Mouse (Mus musculus) MEL (cell line): ENCODE measurements around the gene Abcc2. TPM values are rescaled to one million over a fixed set of nuclear protein-coding genes. Genes with fewer than 3 reads are reported as not detected.

Source experiments
- DNase-seq: peaks from one replicate; pipeline ENCODE4 v3.0.0; 2011; ENCODE audit warnings: low read depth, low spot score
- H3K27ac ChIP-seq: 2 replicates; pipeline ENCODE4 v1.5.1; 2012; ENCODE audit warnings: low read depth, mild to moderate bottlenecking, control low read depth, low read length, moderate library complexity; ENCODE audit not compliant: control insufficient read depth
- H3K27me3 ChIP-seq, 2 experiments: fragments of 150-350 bp in 1 of 2; sonication (generic) in 1 of 2; 2 replicates each; pipeline ENCODE4 v1.6.1; 2012; ENCODE audit warnings: low read length in 2 of 2, mild to moderate bottlenecking in 2 of 2, improper control_type of control experiment in 1 of 2, moderate library complexity in 1 of 2; ENCODE audit not compliant: insufficient read depth in 2 of 2, control insufficient read depth in 1 of 2
- H3K36me3 ChIP-seq, 2 experiments: 2 replicates each; pipeline ENCODE4 v1.6.1; 2012 to 2014; ENCODE audit warnings: low read length in 2 of 2, improper control_type of control experiment in 1 of 2, inconsistent platforms in 1 of 2, mild to moderate bottlenecking in 1 of 2; ENCODE audit not compliant: insufficient read depth in 2 of 2, control insufficient read depth in 1 of 2
- H3K4me1 ChIP-seq, 2 experiments: fragments of 150-350 bp in 1 of 2; sonication (generic) in 1 of 2; 2 replicates each; pipeline ENCODE4 v1.6.1; 2012; ENCODE audit warnings: low read length in 2 of 2, improper control_type of control experiment in 1 of 2, mild to moderate bottlenecking in 1 of 2; ENCODE audit not compliant: insufficient read depth in 2 of 2, control insufficient read depth in 1 of 2
- H3K4me3 ChIP-seq, 2 experiments: fragments of 150-350 bp in 1 of 2; sonication (generic) in 1 of 2; 2 replicates each; pipeline ENCODE4 v1.5.1; 2012; ENCODE audit warnings: low read depth in 2 of 2, low read length in 2 of 2, mild to moderate bottlenecking in 2 of 2, moderate library complexity in 2 of 2, control low read depth in 1 of 2, improper control_type of control experiment in 1 of 2; ENCODE audit not compliant: control insufficient read depth in 1 of 2, insufficient read depth in 1 of 2
- H3K79me2 ChIP-seq: 2 replicates; pipeline ENCODE4 v1.6.1; 2012; ENCODE audit warnings: mild to moderate bottlenecking, low read length, moderate library complexity; ENCODE audit not compliant: control insufficient read depth, poor library complexity, insufficient read depth
- H3K9ac ChIP-seq: 2 replicates; pipeline ENCODE4 v1.6.1; 2012; ENCODE audit warnings: low read depth, mild to moderate bottlenecking, control low read depth, low read length, moderate library complexity; ENCODE audit not compliant: control insufficient read depth, poor library complexity, severe bottlenecking
- H3K9me3 ChIP-seq: fragments of 150-350 bp; sonication (generic); replicated peaks from 2 replicates; pipeline ENCODE4 v1.6.1; 2012; ENCODE audit warnings: mild to moderate bottlenecking, low read length, improper control_type of control experiment, moderate library complexity; ENCODE audit not compliant: insufficient read depth
- BHLHE40 ChIP-seq: IDR thresholded peaks from 2 replicates; pipeline ENCODE4 v1.6.1; 2012; ENCODE audit warnings: low read depth, mild to moderate bottlenecking, inconsistent platforms, low read length, improper control_type of control experiment, borderline replicate concordance
- CHD1 ChIP-seq: IDR thresholded peaks from 2 replicates; pipeline ENCODE4 v1.6.1; 2012; ENCODE audit warnings: low read depth, mild to moderate bottlenecking, inconsistent platforms, low read length, improper control_type of control experiment
- CHD2 ChIP-seq: IDR thresholded peaks from 2 replicates; pipeline ENCODE4 v1.6.1; 2011; ENCODE audit warnings: low read length, improper control_type of control experiment
- CTCF ChIP-seq, 3 experiments: IDR thresholded peaks in 2 of 3; conservative IDR thresholded peaks in 1 of 3; 2 replicates each; pipeline ENCODE4 v1.5.1; 2011 to 2012; ENCODE audit warnings: low read length in 3 of 3, low read depth in 2 of 3, mild to moderate bottlenecking in 2 of 3, improper control_type of control experiment in 1 of 3, inconsistent platforms in 1 of 3, mixed read lengths in 1 of 3, moderate library complexity in 1 of 3; ENCODE audit not compliant: control insufficient read depth in 1 of 3, insufficient read depth in 1 of 3, poor library complexity in 1 of 3, severe bottlenecking in 1 of 3
- E2F4 ChIP-seq: IDR thresholded peaks from 2 replicates; pipeline ENCODE4 v1.6.1; 2011; ENCODE audit warnings: low read depth, low read length, improper control_type of control experiment, borderline replicate concordance
- ELF1 ChIP-seq: IDR thresholded peaks from 2 replicates; pipeline ENCODE4 v1.6.1; 2014; ENCODE audit warnings: low read depth, mild to moderate bottlenecking, inconsistent platforms, low read length, improper control_type of control experiment, moderate library complexity
- EP300 ChIP-seq, 2 experiments: IDR thresholded peaks; 2 replicates each; pipeline ENCODE4 v1.6.1; 2011; ENCODE audit warnings: improper control_type of control experiment in 2 of 2, low read length in 2 of 2, low read depth in 1 of 2, mild to moderate bottlenecking in 1 of 2
- ETS1 ChIP-seq: IDR thresholded peaks from 2 replicates; pipeline ENCODE4 v1.6.1; 2012; ENCODE audit warnings: low read depth, mild to moderate bottlenecking, inconsistent platforms, low read length, improper control_type of control experiment, moderate library complexity
- GABPA ChIP-seq: IDR thresholded peaks from 2 replicates; pipeline ENCODE4 v1.6.1; 2012; ENCODE audit warnings: low read depth, mild to moderate bottlenecking, inconsistent platforms, low read length, improper control_type of control experiment, moderate library complexity
- GATA1 ChIP-seq: IDR thresholded peaks from 2 replicates; pipeline ENCODE4 v1.6.1; 2011; ENCODE audit warnings: low read depth, low read length, improper control_type of control experiment
- HCFC1 ChIP-seq: IDR thresholded peaks from 2 replicates; pipeline ENCODE4 v1.6.1; 2012; ENCODE audit warnings: low read depth, mild to moderate bottlenecking, inconsistent platforms, low read length, improper control_type of control experiment, moderate library complexity
- JUND ChIP-seq: IDR thresholded peaks from 2 replicates; pipeline ENCODE4 v1.6.1; 2011; ENCODE audit warnings: low read depth, mild to moderate bottlenecking, improper control_type of control experiment, low read length
- KAT2A ChIP-seq: conservative IDR thresholded peaks from 2 replicates; pipeline ENCODE4 v1.6.1; 2012; ENCODE audit warnings: low read depth, low read length, improper control_type of control experiment, inconsistent platforms
- MAFK ChIP-seq: IDR thresholded peaks from 2 replicates; pipeline ENCODE4 v1.6.1; 2011; ENCODE audit warnings: low read depth, mild to moderate bottlenecking, low read length, improper control_type of control experiment, borderline replicate concordance
- MAX ChIP-seq: IDR thresholded peaks from 2 replicates; pipeline ENCODE4 v1.6.1; 2011; ENCODE audit warnings: low read length, improper control_type of control experiment
- MAZ ChIP-seq: IDR thresholded peaks from 2 replicates; pipeline ENCODE4 v1.6.1; 2012; ENCODE audit warnings: low read depth, mild to moderate bottlenecking, inconsistent platforms, low read length, improper control_type of control experiment
- MXI1 ChIP-seq: IDR thresholded peaks from 2 replicates; pipeline ENCODE4 v1.6.1; 2011; ENCODE audit warnings: mild to moderate bottlenecking, low read depth, low read length, improper control_type of control experiment
- MYB ChIP-seq: IDR thresholded peaks from 2 replicates; pipeline ENCODE4 v1.6.1; 2011; ENCODE audit warnings: mild to moderate bottlenecking, low read depth, low read length, improper control_type of control experiment
- MYC ChIP-seq: IDR thresholded peaks from 2 replicates; pipeline ENCODE4 v1.6.1; 2011; ENCODE audit warnings: low read depth, mild to moderate bottlenecking, low read length, improper control_type of control experiment, moderate library complexity
- NELFE ChIP-seq: IDR thresholded peaks from 2 replicates; pipeline ENCODE4 v1.6.1; 2011; ENCODE audit warnings: low read depth, low read length, improper control_type of control experiment
- NRF1 ChIP-seq: IDR thresholded peaks from 2 replicates; pipeline ENCODE4 v1.6.1; 2014; ENCODE audit warnings: low read depth, mild to moderate bottlenecking, inconsistent platforms, low read length, improper control_type of control experiment, moderate library complexity; ENCODE audit not compliant: poor library complexity, insufficient read depth, severe bottlenecking
- POLR2A ChIP-seq, 2 experiments: IDR thresholded peaks; 2 replicates each; pipeline ENCODE4 v1.6.1; 2011 to 2012; ENCODE audit warnings: low read length in 2 of 2, mild to moderate bottlenecking in 2 of 2, control low read depth in 1 of 2, improper control_type of control experiment in 1 of 2, low read depth in 1 of 2, moderate library complexity in 1 of 2; ENCODE audit not compliant: control insufficient read depth in 1 of 2, insufficient read depth in 1 of 2, poor library complexity in 1 of 2
- POLR2AphosphoS2 ChIP-seq: IDR thresholded peaks from 2 replicates; pipeline ENCODE4 v1.6.1; 2011; ENCODE audit warnings: low read length, improper control_type of control experiment
- POLR2AphosphoS5 ChIP-seq: IDR thresholded peaks from 2 replicates; pipeline ENCODE4 v1.6.1; 2012; ENCODE audit warnings: low read depth, borderline replicate concordance, mild to moderate bottlenecking, inconsistent platforms, low read length, moderate library complexity, mixed read lengths
- RAD21 ChIP-seq: IDR thresholded peaks from 2 replicates; pipeline ENCODE4 v1.6.1; 2011; ENCODE audit warnings: mild to moderate bottlenecking, low read depth, low read length, improper control_type of control experiment
- RCOR1 ChIP-seq: IDR thresholded peaks from 2 replicates; pipeline ENCODE4 v1.6.1; 2012; ENCODE audit warnings: low read depth, mild to moderate bottlenecking, inconsistent platforms, low read length, improper control_type of control experiment
- SIN3A ChIP-seq: IDR thresholded peaks from 2 replicates; pipeline ENCODE4 v1.6.1; 2012; ENCODE audit warnings: low read length, improper control_type of control experiment, inconsistent platforms
- SMC3 ChIP-seq: IDR thresholded peaks from 2 replicates; pipeline ENCODE4 v1.6.1; 2011; ENCODE audit warnings: low read depth, low read length, improper control_type of control experiment
- TBP ChIP-seq: IDR thresholded peaks from 2 replicates; pipeline ENCODE4 v1.8.0; 2011; ENCODE audit warnings: low read depth, low read length, improper control_type of control experiment
- TCF12 ChIP-seq: IDR thresholded peaks from 2 replicates; pipeline ENCODE4 v1.6.1; 2014; ENCODE audit warnings: low read depth, mild to moderate bottlenecking, inconsistent platforms, low read length, improper control_type of control experiment, moderate library complexity
- UBTF ChIP-seq: IDR thresholded peaks from 2 replicates; pipeline ENCODE4 v1.6.1; 2012; ENCODE audit warnings: low read depth, mild to moderate bottlenecking, inconsistent platforms, low read length, improper control_type of control experiment, moderate library complexity, borderline replicate concordance; ENCODE audit not compliant: insufficient read depth
- USF1 ChIP-seq: IDR thresholded peaks from 2 replicates; pipeline ENCODE4 v1.6.1; 2014; ENCODE audit warnings: low read depth, mild to moderate bottlenecking, inconsistent platforms, low read length, improper control_type of control experiment, moderate library complexity
- USF2 ChIP-seq, 2 experiments: IDR thresholded peaks; 2 replicates each; pipeline ENCODE4 v1.6.1; 2011 to 2012; ENCODE audit warnings: improper control_type of control experiment in 2 of 2, low read length in 2 of 2, borderline replicate concordance in 1 of 2, inconsistent platforms in 1 of 2, low read depth in 1 of 2, mild to moderate bottlenecking in 1 of 2; ENCODE audit not compliant: insufficient read depth in 1 of 2
- ZC3H11A ChIP-seq: IDR thresholded peaks from 2 replicates; pipeline ENCODE4 v1.6.1; 2012; ENCODE audit warnings: low read depth, mild to moderate bottlenecking, inconsistent platforms, low read length, improper control_type of control experiment
- ZKSCAN1 ChIP-seq: IDR thresholded peaks from 2 replicates; pipeline ENCODE4 v1.6.1; 2012; ENCODE audit warnings: low read depth, mild to moderate bottlenecking, inconsistent platforms, low read length, improper control_type of control experiment, moderate library complexity
- ZMIZ1 ChIP-seq: IDR thresholded peaks from 2 replicates; pipeline ENCODE4 v1.6.1; 2012; ENCODE audit warnings: low read depth, mild to moderate bottlenecking, inconsistent platforms, low read length, improper control_type of control experiment, moderate library complexity
- ZNF384 ChIP-seq: IDR thresholded peaks from 2 replicates; pipeline ENCODE4 v1.6.1; 2012; ENCODE audit warnings: low read depth, mild to moderate bottlenecking, inconsistent platforms, low read length, improper control_type of control experiment
- polyA plus RNA-seq, 2 experiments: library from polyadenylated mRNA; stranded (reverse) in 1 of 2; unstranded in 1 of 2; fragments of >175 nt in 1 of 2; fragments of >200 nt in 1 of 2; gene quantifications; 2 replicates each; pipeline versions ENCODE4 v1.2.1 to v1.2.4; 2012; ENCODE audit warnings: low replicate concordance in 2 of 2, low read depth in 1 of 2; ENCODE audit not compliant: insufficient read length in 2 of 2, insufficient read depth in 1 of 2, missing spikeins in 1 of 2
- total RNA-seq: library from RNA; depleted of rRNA; stranded (reverse); fragments of 300-350 nt; gene quantifications from 2 replicates; pipeline ENCODE4 v1.2.3, GENCODE M21; 2012

The Abcc2 gene
- total and polyA plus RNA-seq, 3 experiments = 0.04 TPM; not detected in 2

DNA sequence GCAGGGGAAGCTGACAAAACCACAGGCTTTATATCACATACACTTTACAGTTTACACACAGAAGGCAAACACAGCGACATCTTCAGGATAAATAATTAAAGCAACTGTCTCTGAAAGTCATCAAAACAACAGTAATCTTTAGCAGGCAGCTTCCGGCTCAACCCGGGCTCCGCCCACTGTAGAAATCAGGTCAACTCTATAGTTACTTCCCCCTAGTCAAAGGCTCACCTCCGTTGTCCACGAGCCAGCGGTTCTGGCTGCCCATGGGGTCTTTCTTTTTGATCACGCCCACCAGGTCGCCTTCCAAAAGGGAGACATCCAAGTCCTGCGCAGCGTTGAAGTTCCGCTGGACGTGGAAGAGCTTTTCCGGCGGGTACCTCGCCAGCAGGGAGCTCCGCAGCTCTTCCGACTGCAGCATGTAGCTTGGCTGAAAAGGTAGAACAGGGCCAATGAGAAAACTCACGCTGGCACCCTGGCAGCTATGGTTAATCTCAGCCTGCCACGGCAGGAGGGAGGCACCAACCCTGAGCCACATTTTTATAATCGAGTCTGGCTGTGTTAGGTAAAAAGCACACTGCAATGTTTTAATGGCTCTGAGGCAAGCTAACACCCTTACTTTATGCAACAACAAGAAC is 70.1 kb downstream of the Abcc2 start:
- no peaks in the 10 kb centered on the region for H3K79me2 ChIP-seq
- no peaks in the 10 kb centered on the region for H3K9me3 ChIP-seq
- no peaks in the 10 kb centered on the region for H3K27me3 ChIP-seq
- H3K9ac ChIP-seq = peak overlapping the region; percentile 4
- peaks cover 0 to 8% of the 10 kb centered on the region in 2 experiments; a peak in 2 of 4 replicates for H3K36me3 ChIP-seq
- H3K4me3 ChIP-seq = peak overlapping the region; percentile 35 to 58; a peak in 3 of 4 replicates
- peaks cover 0 to 4% of the 10 kb centered on the region in 2 experiments; a peak in 1 of 4 replicates for H3K4me1 ChIP-seq
- DNase-seq = peak; percentile 96
- peak overlapping the region; percentile 29; the same call in 1 of the 2 replicates for H3K27ac ChIP-seq
- TF ChIP-seq MYC (no peak), ELF1 (peak; percentile 80), TBP (peak; percentile 48; the same call in 1 of the 2 replicates), USF2 (IDR thresholded peaks at IDR 0.05; ENCODE audit: borderline replicate concordance in 1 of 2, insufficient read depth in 1 of 2, low read depth in 1 of 2, low read length in 2 of 2) (no peak), MAFK (no peak), BHLHE40 (no peak), SMC3 (peak; percentile 72), CHD1 (no peak), CTCF (IDR thresholded peaks at IDR 0.05 in 2 of 3, conservative IDR thresholded peaks at IDR 0.05 in 1 of 3; ENCODE audit: control insufficient read depth in 1 of 3, insufficient read depth in 1 of 3, low read depth in 2 of 3, low read length in 3 of 3, poor library complexity in 1 of 3, severe bottlenecking in 1 of 3) (peak in 2 of 3 experiments; percentile 72 to 90; a peak in 4 of 6 replicates), RAD21 (peak; percentile 51), POLR2AphosphoS2 (no peak), KAT2A (no peak), TCF12 (peak; percentile 74), SIN3A (peak; percentile 89), POLR2AphosphoS5 (no peak), ETS1 (peak; percentile 41; the same call in 1 of the 2 replicates), MYB (no peak), ZKSCAN1 (no peak), POLR2A (IDR thresholded peaks at IDR 0.05; ENCODE audit: control insufficient read depth in 1 of 2, insufficient read depth in 1 of 2, low read depth in 1 of 2, low read length in 2 of 2, poor library complexity in 1 of 2) (no peak; a peak in 1 of 4 replicates), GATA1 (peak; percentile 82), UBTF (no peak), HCFC1 (peak; percentile 63), CHD2 (no peak), MXI1 (peak; percentile 57; the same call in 1 of the 2 replicates), RCOR1 (peak; percentile 92), ZMIZ1 (no peak), ZC3H11A (no peak), ZNF384 (no peak; the same call in 1 of the 2 replicates), JUND (no peak), NELFE (no peak), USF1 (no peak), E2F4 (no peak), MAZ (no peak), MAX (no peak), EP300 (IDR thresholded peaks at IDR 0.05; ENCODE audit: low read depth in 1 of 2, low read length in 2 of 2) (peak; percentile 60 to 69; a peak in 3 of 4 replicates), NRF1 (no peak), GABPA (no peak)
